ENCODE assay signal across 7 mouse cellular contexts in the genomic region with DNA sequence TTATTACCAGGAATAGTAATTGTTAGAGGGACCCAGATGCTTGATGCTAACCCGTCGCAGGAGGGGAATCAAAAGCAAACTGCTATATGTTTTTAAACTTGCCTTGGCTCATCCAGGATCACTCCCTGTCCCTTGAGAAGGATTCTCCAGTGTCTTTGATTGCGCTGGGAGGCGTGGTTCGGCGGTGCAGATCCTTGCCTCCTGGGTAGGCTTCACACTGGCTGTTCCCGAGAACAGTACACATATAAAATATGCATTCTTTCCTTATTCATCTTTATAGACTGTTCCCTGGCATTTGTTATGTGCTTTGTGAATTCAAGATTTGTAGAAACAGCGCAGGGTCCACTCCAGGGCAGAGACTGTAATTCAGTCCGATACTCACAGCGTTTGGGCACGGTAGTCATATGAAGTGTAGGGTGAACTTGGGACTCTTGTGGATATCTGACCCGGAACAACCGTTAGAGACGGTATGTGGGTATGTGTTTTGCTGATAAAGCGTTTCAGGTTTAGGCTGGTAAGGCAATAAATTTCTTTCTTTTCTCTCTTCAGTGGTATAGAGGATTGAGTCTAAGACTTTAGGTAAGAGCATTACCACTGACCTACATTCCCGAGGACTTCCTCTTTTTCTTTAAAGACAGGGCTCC. TPM values are rescaled to one million over a fixed set of nuclear protein-coding genes. Genes with fewer than 3 reads are reported as not detected.
DNase-seq lines count a peak whose midpoint lies in the region; ATAC-seq and TF ChIP-seq lines count a peak whose summit lies in the region.

No protein-coding gene starts in this region.

- H3K4me3 ChIP-seq in cortical plate, adult 2 months (ENCODE audit: insufficient read depth, low read length): peak overlapping the region; percentile 42
- peak overlapping the region; percentile 74 for H3K4me3 ChIP-seq in liver, embryonic 16.5 days (ENCODE audit: low read depth, low read length)
- peak overlapping the region; percentile 91 for H3K4me3 ChIP-seq in stomach, embryonic 16.5 days (replicated peaks; ENCODE audit: low read length)

- H3K4me2 ChIP-seq in liver, embryonic 16.5 days (ENCODE audit: low read depth, low read length): peak overlapping the region; percentile 98
- peak overlapping the region; percentile 71 for H3K4me2 ChIP-seq in stomach, embryonic 16.5 days (ENCODE audit: low read depth, low read length)

- intact Hi-C loops in left cerebral cortex, postnatal 25 days (cut with DNase I): no loop called here

- H3K9ac ChIP-seq in liver, embryonic 16.5 days (ENCODE audit: low read depth, low read length): peak overlapping the region; percentile 80
- peak overlapping the region; percentile 86 for H3K9ac ChIP-seq in stomach, embryonic 16.5 days (ENCODE audit: low read length)

- H3K27ac ChIP-seq in cortical plate, adult 2 months (ENCODE audit: insufficient read depth, low read length): no peak overlapping the region
- H3K27ac ChIP-seq in liver, embryonic 16.5 days (ENCODE audit: low read length): peak overlapping the region; percentile 60; the same call in 1 of the 2 replicates
- peak overlapping the region; percentile 82 for H3K27ac ChIP-seq in stomach, embryonic 16.5 days (ENCODE audit: low read length)

- no peaks in the 10 kb centered on the region for H3K9me3 ChIP-seq in liver, embryonic 16.5 days (replicated peaks; ENCODE audit: control insufficient read depth, low read length)
- H3K9me3 ChIP-seq in stomach, embryonic 16.5 days (replicated peaks; ENCODE audit: control insufficient read depth, low read length): no peaks in the 10 kb centered on the region

- peaks cover 5% of the 10 kb centered on the region; the same call in 1 of the 2 replicates for H3K4me1 ChIP-seq in cortical plate, adult 2 months (ENCODE audit: control insufficient read depth, insufficient read depth, low read length)
- peaks cover 31% of the 10 kb centered on the region for H3K4me1 ChIP-seq in liver, embryonic 16.5 days (ENCODE audit: control insufficient read depth, low read depth, low read length)
- H3K4me1 ChIP-seq in stomach, embryonic 16.5 days (ENCODE audit: control insufficient read depth, insufficient read depth, low read length): peaks cover 16% of the 10 kb centered on the region

- TF ChIP-seq CTCF in cortical plate, adult 2 months (IDR thresholded peaks at IDR 0.05; ENCODE audit: extremely low read depth, insufficient read depth, low read length): no peak

- peak; percentile 22 for DNase-seq in ovary, postnatal 36 days (ENCODE audit: low spot score)
- no peak for DNase-seq in ovary, postnatal 10 days (ENCODE audit: low spot score)
- DNase-seq in left cerebral cortex, postnatal 25 days (ENCODE audit: low spot score in 2 of 2): no peak

- H3K27me3 ChIP-seq in liver, embryonic 16.5 days (ENCODE audit: control insufficient read depth, insufficient read depth, low read depth, low read length): no peaks in the 10 kb centered on the region
- H3K27me3 ChIP-seq in stomach, embryonic 16.5 days (ENCODE audit: control insufficient read depth, insufficient read depth, low read length): no peaks in the 10 kb centered on the region

- no peaks in the 10 kb centered on the region; the same call in 1 of the 2 replicates for H3K36me3 ChIP-seq in liver, embryonic 16.5 days (ENCODE audit: control insufficient read depth, insufficient read depth)
- no peaks in the 10 kb centered on the region for H3K36me3 ChIP-seq in stomach, embryonic 16.5 days (ENCODE audit: control insufficient read depth, insufficient read depth, low read length)

- ATAC-seq in hematopoietic stem cell, adult 5-6 weeks (replicated peaks in 1 of 2; ENCODE audit: insufficient read depth in 1 of 2, low FRiP score in 2 of 2, low TSS enrichment in 1 of 2, low read depth in 1 of 2, poor library complexity in 2 of 2, severe bottlenecking in 2 of 2): peak; percentile 17 to 28; a peak in 3 of 4 replicates
- no peak for ATAC-seq in liver, embryonic 16.5 days (ENCODE audit: low read depth)
- no peak for ATAC-seq in stomach, embryonic 16.5 days (ENCODE audit: insufficient read depth, low FRiP score)

- TF ChIP-seq POLR2A in cortical plate, adult 2 months (IDR thresholded peaks at IDR 0.05; ENCODE audit: extremely low read depth, insufficient read depth, low read length): no peak

- 4% methylated on average over 16 of the region's 16 CpGs for WGBS in liver, embryonic 16.5 days (ENCODE audit: insufficient replicate concordance)
- WGBS in stomach, embryonic 16.5 days: 19% methylated on average over 16 of the region's 16 CpGs

RNA-seq across cellular contexts. Expression of a gene that starts 1.2 kb away (rescaled TPM):
- polyA plus RNA-seq in cortical plate, adult 2 months (2012; rRNA removed): 15.3 and 16.3 TPM in 2 replicates
- total RNA-seq in hematopoietic stem cell, adult 5-6 weeks (2017): 18.0 and 19.2 TPM in 2 replicates
- polyA plus RNA-seq in liver, embryonic 16.5 days (2015; fragmentation: Nextera tagmentation; extraction: Ambion mirVana): 9.1 and 9.3 TPM in 2 replicates
- 11.0 and 12.3 TPM in 2 replicates for polyA plus RNA-seq in stomach, embryonic 16.5 days (2015; fragmentation: Nextera tagmentation; extraction: Ambion mirVana)
- 10 to 100 TPM; 26.0 to 31.6 TPM for total RNA-seq in left cerebral cortex, postnatal 25 days (2021)

RNA-seq across cellular contexts. Expression of a gene that starts 4.0 kb away (rescaled TPM):
- polyA plus RNA-seq in cortical plate, adult 2 months (2012; rRNA removed): 172 and 178 TPM in 2 replicates
- 16.9 and 21.0 TPM in 2 replicates for total RNA-seq in hematopoietic stem cell, adult 5-6 weeks (2017)
- polyA plus RNA-seq in liver, embryonic 16.5 days (2015; fragmentation: Nextera tagmentation; extraction: Ambion mirVana): 61.9 and 69.4 TPM in 2 replicates
- 92.8 and 103 TPM in 2 replicates for polyA plus RNA-seq in stomach, embryonic 16.5 days (2015; fragmentation: Nextera tagmentation; extraction: Ambion mirVana)
- 100 to 1,000 TPM; 133 TPM for total RNA-seq in left cerebral cortex, postnatal 25 days (2021)

Comparison
In these comparisons a context has a peak if more than half of its experiments do, and no peak if none do; other contexts are left out.
1. ATAC-seq: peak in hematopoietic stem cell, adult 5-6 weeks (2 of 2); none in liver, embryonic 16.5 days (single experiment) and stomach, embryonic 16.5 days (single experiment).
2. Peak in every context shown above with its lines, with median percentiles within 50 percentile points of each other: H3K4me3 ChIP-seq.